Mouse (Mus musculus) adrenal gland, adult 2 months (tissue): ENCODE results near the gene Hebp1. TPM values are rescaled to one million over a fixed set of nuclear protein-coding genes. Genes with fewer than 3 reads are reported as not detected.

Source experiments
- DNase-seq: peaks from one replicate; pipeline ENCODE4 v3.0.0; 2021
- polyA plus RNA-seq: library from polyadenylated mRNA; depleted of rRNA; stranded (reverse); fragments of >200 nt; gene quantifications from 2 replicates; pipeline ENCODE4 v1.2.3, GENCODE M21; 2012
- total RNA-seq, 2 experiments: library from RNA; stranded (reverse); gene quantifications; 2 replicates each; pipeline ENCODE4 v1.2.3; 2021

The Hebp1 gene
- total and polyA plus RNA-seq, 3 experiments, result 9.5 to 27.6 (median 18.0) TPM

GRCm38 (mm10) chr6:135197446-135197845 lies 376 bp downstream of the Hebp1 start:
- DNase-seq, result no peak

GRCm38 (mm10) chr6:135196707-135197106 lies 1.1 kb downstream of the Hebp1 start:
- no peak for DNase-seq

- DNase-seq, result no peak
These were observed 2.9 kb downstream of the Hebp1 start for GRCm38 (mm10) chr6:135194907-135195306.

GRCm38 (mm10) chr6:135193733-135194132 lies 4.1 kb downstream of the Hebp1 start:
- no peak for DNase-seq

GRCm38 (mm10) chr6:135192993-135193392 lies 4.8 kb downstream of the Hebp1 start:
- peak; percentile 78 for DNase-seq

- DNase-seq, result no peak
These were observed 5.9 kb downstream of the Hebp1 start for GRCm38 (mm10) chr6:135191906-135192305.

- no peak for DNase-seq
These were observed 7.7 kb downstream of the Hebp1 start for GRCm38 (mm10) chr6:135190122-135190521.

GRCm38 (mm10) chr6:135188629-135189028 lies 9.2 kb downstream of the Hebp1 start:
- no peak for DNase-seq

- no peak for DNase-seq
These were observed 10.5 kb downstream of the Hebp1 start for GRCm38 (mm10) chr6:135187076-135187917.

- DNase-seq, result no peak
These were observed 13.9 kb downstream of the Hebp1 start for GRCm38 (mm10) chr6:135183961-135184360.

- DNase-seq, result no peak
These were observed 14.9 kb downstream of the Hebp1 start for GRCm38 (mm10) chr6:135182925-135183324.

- DNase-seq, result no peak
These were observed 19.2 kb downstream of the Hebp1 start for GRCm38 (mm10) chr6:135178599-135178998.

GRCm38 (mm10) chr6:135177271-135177670 lies 20.6 kb downstream of the Hebp1 start:
- no peak for DNase-seq

- DNase-seq, result peak; percentile 61
These were observed 22.8 kb downstream of the Hebp1 start for GRCm38 (mm10) chr6:135175014-135175413.

GRCm38 (mm10) chr6:135171736-135172135 lies 26.1 kb downstream of the Hebp1 start:
- no peak for DNase-seq

- DNase-seq, result no peak
These were observed 28.6 kb downstream of the Hebp1 start for GRCm38 (mm10) chr6:135169246-135169645.

GRCm38 (mm10) chr6:135168471-135168870 lies 29.4 kb downstream of the Hebp1 start:
- no peak for DNase-seq

GRCm38 (mm10) chr6:135167380-135168311 lies 30.2 kb downstream of the Hebp1 start:
- DNase-seq, result peak; percentile 91

GRCm38 (mm10) chr6:135166712-135167111 lies 31.1 kb downstream of the Hebp1 start:
- no peak for DNase-seq

GRCm38 (mm10) chr6:135166262-135166661 lies 31.6 kb downstream of the Hebp1 start:
- DNase-seq, result no peak

GRCm38 (mm10) chr6:135165706-135166105 lies 32.1 kb downstream of the Hebp1 start:
- DNase-seq, result no peak

- no peak for DNase-seq
These were observed 32.6 kb downstream of the Hebp1 start for GRCm38 (mm10) chr6:135165191-135165590.

GRCm38 (mm10) chr6:135162861-135163260 lies 35.0 kb downstream of the Hebp1 start:
- DNase-seq, result no peak
